Mouse (Mus musculus): ENCODE measurements at regions not wholly inside any gene's neighbourhood (a gene's known extent, or its start where the extent isn't known, plus 50 kb on each side); places are given as distances from the start of the nearest gene placed in this dataset.

- DNase-seq (ENCODE audit: low spot score), result no peak
Observed at GRCm38 (mm10) chr2:74187963-74188790, 277.1 kb upstream of the Atp5g3 start.

- no peak for DNase-seq (ENCODE audit: low spot score)
Observed at GRCm38 (mm10) chr2:74178106-74178505, 267.0 kb upstream of the Atp5g3 start.

- DNase-seq (ENCODE audit: low spot score), result no peak
Observed at GRCm38 (mm10) chr2:74168776-74169570, 257.8 kb upstream of the Atp5g3 start.

- no peak for DNase-seq (ENCODE audit: low spot score)
Observed at GRCm38 (mm10) chr2:74168307-74168706, 257.2 kb upstream of the Atp5g3 start.

- DNase-seq (ENCODE audit: low spot score), result no peak
Observed at GRCm38 (mm10) chr2:74154062-74154461, 242.9 kb upstream of the Atp5g3 start.

- no peak for DNase-seq (ENCODE audit: low spot score)
Observed at GRCm38 (mm10) chr2:74153247-74153850, 242.2 kb upstream of the Atp5g3 start.

- DNase-seq (ENCODE audit: low spot score), result no peak
Observed at GRCm38 (mm10) chr2:74152534-74153246, 241.6 kb upstream of the Atp5g3 start.

- no peak for DNase-seq (ENCODE audit: low spot score)
Observed at GRCm38 (mm10) chr2:74147193-74147592, 236.1 kb upstream of the Atp5g3 start.

GRCm38 (mm10) chr2:74136624-74137003, 225.5 kb upstream of the Atp5g3 start:
- DNase-seq (ENCODE audit: low spot score), result no peak

GRCm38 (mm10) chr2:74135963-74136623, 225.0 kb upstream of the Atp5g3 start:
- no peak for DNase-seq (ENCODE audit: low spot score)

GRCm38 (mm10) chr2:74130141-74130588, 219.0 kb upstream of the Atp5g3 start:
- DNase-seq (ENCODE audit: low spot score), result no peak

GRCm38 (mm10) chr2:74128782-74129538, 217.8 kb upstream of the Atp5g3 start:
- DNase-seq (ENCODE audit: low spot score), result no peak

- no peak for DNase-seq (ENCODE audit: low spot score)
Observed at GRCm38 (mm10) chr2:74127136-74127535, 216.0 kb upstream of the Atp5g3 start.

GRCm38 (mm10) chr2:74124252-74124651, 213.1 kb upstream of the Atp5g3 start:
- DNase-seq (ENCODE audit: low spot score), result no peak

- no peak for DNase-seq (ENCODE audit: low spot score)
Observed at GRCm38 (mm10) chr2:74123360-74124074, 212.4 kb upstream of the Atp5g3 start.

- no peak for DNase-seq (ENCODE audit: low spot score)
Observed at GRCm38 (mm10) chr2:74122937-74123336, 211.8 kb upstream of the Atp5g3 start.

GRCm38 (mm10) chr2:74120051-74120450, 208.9 kb upstream of the Atp5g3 start:
- DNase-seq (ENCODE audit: low spot score), result no peak

GRCm38 (mm10) chr2:74119167-74119937, 208.2 kb upstream of the Atp5g3 start:
- DNase-seq (ENCODE audit: low spot score), result no peak

- no peak for DNase-seq (ENCODE audit: low spot score)
Observed at GRCm38 (mm10) chr2:74106472-74106871, 195.3 kb upstream of the Atp5g3 start.
